11 mouse cellular contexts compared by ENCODE assay signal in genomic region chr8:94967554-94967953, GRCm38 (mm10). TPM values are rescaled to one million over a fixed set of nuclear protein-coding genes. Genes with fewer than 3 reads are reported as not detected.
DNase-seq lines count a peak whose midpoint lies in the region; ATAC-seq and TF ChIP-seq lines count a peak whose summit lies in the region.
"Had no signal": no experiment of that assay in that cellular context is flagged by ENCODE, and none has a peak within 500 bp of the region (broad histone marks: within the 10 kb centered on the region; RNA-seq: fewer than 3 reads in every experiment).

No protein-coding gene starts in this region.

- no peaks in the 10 kb centered on the region for H3K27me3 ChIP-seq in heart, postnatal 0 days (ENCODE audit: control insufficient read depth, insufficient read depth, low read length)
- no peaks in the 10 kb centered on the region; the same call in 1 of the 2 replicates for H3K27me3 ChIP-seq in heart, embryonic 11.5 days (ENCODE audit: control insufficient read depth, insufficient read depth, low read length)
- no peaks in the 10 kb centered on the region for H3K27me3 ChIP-seq in kidney, embryonic 15.5 days
- H3K27me3 ChIP-seq: embryonic facial prominence, embryonic 15.5 days had no signal

- ATAC-seq in heart, postnatal 0 days (ENCODE audit: insufficient read depth, low read depth) = peak; percentile 77; the same call in 1 of the 2 replicates
- ATAC-seq in heart, embryonic 11.5 days (replicated peaks; ENCODE audit: insufficient number of reproducible peaks, low FRiP score, low TSS enrichment) = no peak
- ATAC-seq in kidney, embryonic 15.5 days (replicated peaks; ENCODE audit: low FRiP score) = no peak

- peaks cover 12% of the 10 kb centered on the region; the same call in 1 of the 2 replicates for H3K4me1 ChIP-seq in heart, postnatal 0 days (ENCODE audit: control insufficient read depth, insufficient read depth)
- peaks cover 11% of the 10 kb centered on the region for H3K4me1 ChIP-seq in heart, embryonic 11.5 days (ENCODE audit: control insufficient read depth, insufficient read depth, low read length)
- H3K4me1 ChIP-seq in kidney, embryonic 15.5 days = peaks cover 12% of the 10 kb centered on the region
- H3K4me1 ChIP-seq: embryonic facial prominence, embryonic 15.5 days; hindbrain, embryonic 12.5 days had no signal

- no peak for DNase-seq in heart, postnatal 0 days (ENCODE audit: low spot score)
- DNase-seq in adrenal gland, adult 2 months = peak; percentile 92
- DNase-seq in lung, postnatal 10 days = peak; percentile 67
- DNase-seq in ovary, adult 18-20 months (ENCODE audit: low spot score) = no peak
- DNase-seq in left cerebral cortex, postnatal 14 days (ENCODE audit: low spot score in 2 of 2) = no peak
- DNase-seq in frontal cortex, postnatal 25 days (ENCODE audit: low spot score in 2 of 2) = no peak
- DNase-seq: lung, embryonic 14.5 days had no signal

- no peak overlapping the region for H3K4me2 ChIP-seq in heart, postnatal 0 days (ENCODE audit: low read depth, low read length)
- no peak overlapping the region for H3K4me2 ChIP-seq in heart, embryonic 11.5 days
- H3K4me2 ChIP-seq in kidney, embryonic 15.5 days = no peak overlapping the region
- H3K4me2 ChIP-seq: embryonic facial prominence, embryonic 15.5 days; hindbrain, embryonic 12.5 days; lung, embryonic 14.5 days had no signal

- no peak overlapping the region for H3K9ac ChIP-seq in heart, postnatal 0 days (replicated peaks; ENCODE audit: low read depth, low read length)
- H3K9ac ChIP-seq in heart, embryonic 11.5 days (ENCODE audit: low read depth, low read length) = no peak overlapping the region
- H3K9ac ChIP-seq in kidney, embryonic 15.5 days = no peak overlapping the region
- H3K9ac ChIP-seq: embryonic facial prominence, embryonic 15.5 days; hindbrain, embryonic 12.5 days; lung, embryonic 14.5 days had no signal

- intact Hi-C loops in left cerebral cortex, postnatal 14 days (cut with DNase I) = no loop called here

- TF ChIP-seq CTCF in heart, postnatal 0 days (IDR thresholded peaks at IDR 0.05; ENCODE audit: low read depth) = no peak

- H3K36me3 ChIP-seq in heart, postnatal 0 days (replicated peaks; ENCODE audit: control insufficient read depth, insufficient read depth, low read length) = no peaks in the 10 kb centered on the region
- no peaks in the 10 kb centered on the region for H3K36me3 ChIP-seq in heart, embryonic 11.5 days (ENCODE audit: control insufficient read depth, insufficient read depth, low read length)
- no peaks in the 10 kb centered on the region for H3K36me3 ChIP-seq in kidney, embryonic 15.5 days
- H3K36me3 ChIP-seq: embryonic facial prominence, embryonic 15.5 days; hindbrain, embryonic 12.5 days had no signal

- no peaks in the 10 kb centered on the region for H3K9me3 ChIP-seq in heart, postnatal 0 days (replicated peaks; ENCODE audit: control insufficient read depth, low read length)
- no peaks in the 10 kb centered on the region for H3K9me3 ChIP-seq in heart, embryonic 11.5 days (replicated peaks; ENCODE audit: control insufficient read depth, low read length)
- no peaks in the 10 kb centered on the region for H3K9me3 ChIP-seq in kidney, embryonic 15.5 days (replicated peaks)
- H3K9me3 ChIP-seq: embryonic facial prominence, embryonic 15.5 days; hindbrain, embryonic 12.5 days had no signal

- H3K27ac ChIP-seq in heart, postnatal 0 days (ENCODE audit: low read depth) = no peak overlapping the region
- H3K27ac ChIP-seq in heart, embryonic 11.5 days (ENCODE audit: low read depth, low read length) = no peak overlapping the region
- H3K27ac ChIP-seq in kidney, embryonic 15.5 days = 0 out of 2 replicates have a peak overlapping the region, but pooled peaks have one; percentile 13
- H3K27ac ChIP-seq: embryonic facial prominence, embryonic 15.5 days; hindbrain, embryonic 12.5 days had no signal

- H3K4me3 ChIP-seq in heart, postnatal 0 days (ENCODE audit: low read depth, low read length) = no peak overlapping the region
- H3K4me3 ChIP-seq in heart, embryonic 11.5 days (ENCODE audit: low read depth, low read length) = no peak overlapping the region
- no peak overlapping the region for H3K4me3 ChIP-seq in kidney, embryonic 15.5 days (replicated peaks)
- H3K4me3 ChIP-seq: embryonic facial prominence, embryonic 15.5 days; hindbrain, embryonic 12.5 days had no signal

- no peak for TF ChIP-seq EP300 in heart, postnatal 0 days (IDR thresholded peaks at IDR 0.05; ENCODE audit: low read depth)

- WGBS in heart, postnatal 0 days = 47% methylated on average over 3 of the region's 3 CpGs
- WGBS in heart, embryonic 11.5 days (ENCODE audit: insufficient replicate concordance) = 78% methylated on average over 3 of the region's 3 CpGs
- WGBS in kidney, embryonic 15.5 days = 87% methylated on average over 3 of the region's 3 CpGs

RNA-seq across cellular contexts. Expression of gene Adgrg1, which starts 7.0 kb away (rescaled TPM):
- 8.0 and 19.2 TPM in 2 replicates for total RNA-seq in heart, postnatal 0 days (2014; rRNA removed; ENCODE audit: low replicate concordance)
- polyA plus RNA-seq in heart, postnatal 0 days (2015; fragmentation: Nextera tagmentation; extraction: Ambion mirVana) = 5.6 and 6.6 TPM in 2 replicates
- polyA plus RNA-seq in heart, embryonic 11.5 days (2014; fragmentation: Nextera tagmentation; extraction: Ambion mirVana) = 6.4 and 7.5 TPM in 2 replicates
- total RNA-seq in adrenal gland, adult 2 months (2021) = 10 to 100 TPM; 17.3 to 24.3 TPM
- polyA plus RNA-seq in adrenal gland, adult 2 months (2012; rRNA removed) = 40.2 and 56.5 TPM in 2 replicates
- 41.7 and 44.8 TPM in 2 replicates for polyA plus RNA-seq in kidney, embryonic 15.5 days (2015; fragmentation: Nextera tagmentation; extraction: Ambion mirVana)
- total RNA-seq in left cerebral cortex, postnatal 14 days (2021) = 100 to 1,000 TPM in 1 of 2 experiments, 10 to 100 TPM in 1; 93.3 to 110 TPM

RNA-seq across cellular contexts. Expression of gene Adgrg5, which starts 44.1 kb away (rescaled TPM):
- total RNA-seq in heart, postnatal 0 days (2014; rRNA removed; ENCODE audit: low replicate concordance) = 0.12 TPM in 1 of 2 replicates, not detected in the other
- polyA plus RNA-seq in heart, postnatal 0 days (2015; fragmentation: Nextera tagmentation; extraction: Ambion mirVana) = 0.08 and 0.15 TPM in 2 replicates
- 0.10 and 0.47 TPM in 2 replicates for polyA plus RNA-seq in heart, embryonic 11.5 days (2014; fragmentation: Nextera tagmentation; extraction: Ambion mirVana)
- total RNA-seq in adrenal gland, adult 2 months (2021) = 1 to 10 TPM; 1.1 to 1.3 TPM
- 1.8 and 2.0 TPM in 2 replicates for polyA plus RNA-seq in adrenal gland, adult 2 months (2012; rRNA removed)
- polyA plus RNA-seq in kidney, embryonic 15.5 days (2015; fragmentation: Nextera tagmentation; extraction: Ambion mirVana) = 0.05 and 0.13 TPM in 2 replicates
- total RNA-seq in left cerebral cortex, postnatal 14 days (2021) = not detected

RNA-seq across cellular contexts. Expression of gene Ccdc102a, which starts 49.7 kb away (rescaled TPM):
- 12.4 and 24.7 TPM in 2 replicates for total RNA-seq in heart, postnatal 0 days (2014; rRNA removed; ENCODE audit: low replicate concordance)
- 10.1 and 10.6 TPM in 2 replicates for polyA plus RNA-seq in heart, postnatal 0 days (2015; fragmentation: Nextera tagmentation; extraction: Ambion mirVana)
- 22.8 and 24.8 TPM in 2 replicates for polyA plus RNA-seq in heart, embryonic 11.5 days (2014; fragmentation: Nextera tagmentation; extraction: Ambion mirVana)
- total RNA-seq in adrenal gland, adult 2 months (2021) = 10 to 100 TPM in 1 of 2 experiments, 1 to 10 TPM in 1; 7.3 to 12.5 TPM
- polyA plus RNA-seq in adrenal gland, adult 2 months (2012; rRNA removed) = 16.5 and 20.4 TPM in 2 replicates
- polyA plus RNA-seq in kidney, embryonic 15.5 days (2015; fragmentation: Nextera tagmentation; extraction: Ambion mirVana) = 21.6 and 24.1 TPM in 2 replicates
- 1 to 10 TPM; 2.0 to 2.4 TPM for total RNA-seq in left cerebral cortex, postnatal 14 days (2021)

RNA-seq across cellular contexts. Expression of gene Adgrg3, which starts 49.9 kb away (rescaled TPM):
- 4.4 and 5.4 TPM in 2 replicates for total RNA-seq in heart, postnatal 0 days (2014; rRNA removed; ENCODE audit: low replicate concordance)
- 2.7 and 2.8 TPM in 2 replicates for polyA plus RNA-seq in heart, postnatal 0 days (2015; fragmentation: Nextera tagmentation; extraction: Ambion mirVana)
- polyA plus RNA-seq in heart, embryonic 11.5 days (2014; fragmentation: Nextera tagmentation; extraction: Ambion mirVana) = 2.0 and 4.5 TPM in 2 replicates
- total RNA-seq in adrenal gland, adult 2 months (2021) = 1 to 10 TPM; 2.0 to 2.8 TPM
- 9.1 and 11.2 TPM in 2 replicates for polyA plus RNA-seq in adrenal gland, adult 2 months (2012; rRNA removed)
- 4.8 TPM in 2 replicates for polyA plus RNA-seq in kidney, embryonic 15.5 days (2015; fragmentation: Nextera tagmentation; extraction: Ambion mirVana)
- total RNA-seq in left cerebral cortex, postnatal 14 days (2021) = under 1 TPM; 0.68 to 0.89 TPM

Comparison
In these comparisons a context has a peak if more than half of its experiments do, and no peak if none do; other contexts are left out.
1. DNase-seq: peak in adrenal gland, adult 2 months (single experiment) and lung, postnatal 10 days (single experiment); none in heart, postnatal 0 days (single experiment), ovary, adult 18-20 months (single experiment), left cerebral cortex, postnatal 14 days (0 of 2) and frontal cortex, postnatal 25 days (0 of 2).